Mouse (Mus musculus): ENCODE results near the gene Tfeb. TPM values are rescaled to one million over a fixed set of nuclear protein-coding genes. Genes with fewer than 3 reads are reported as not detected.

Tfeb gene
- polyA plus RNA-seq, 1 experiment, result 51.1 TPM

DNA sequence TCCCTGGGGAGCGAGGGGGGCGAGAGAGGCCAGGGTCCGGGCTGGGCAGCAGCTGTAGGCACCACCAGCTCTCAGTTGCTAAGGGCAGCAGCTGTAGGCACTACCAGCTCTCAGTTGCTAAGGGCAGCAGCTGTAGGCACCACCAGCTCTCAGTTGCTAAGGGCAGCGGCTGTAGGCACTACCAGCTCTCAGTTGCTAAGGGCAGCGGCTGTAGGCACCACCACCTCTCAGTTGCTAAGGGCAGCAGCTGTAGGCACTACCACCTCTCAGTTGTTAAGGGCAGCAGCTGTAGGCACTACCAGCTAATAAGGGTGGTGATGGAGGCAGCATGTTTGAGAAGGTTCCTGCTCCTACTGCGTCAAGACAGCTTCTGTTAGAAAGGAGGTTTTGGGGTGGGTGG lies 52.2 kb downstream of the Tfeb start:
- WGBS, result 84% methylated on average over 6 of the region's 6 CpGs
- DNase-seq, result no peak
- H3K4me1 ChIP-seq (ENCODE audit: control insufficient read depth, insufficient read depth, low read length), result no peaks in the 10 kb centered on the region

GRCm38 (mm10) chr17:47792098-47792863 lies 55.5 kb downstream of the Tfeb start:
- Histone ChIP-seq H3K4me1 (ENCODE audit: control insufficient read depth, insufficient read depth, low read length) (no peaks in the 10 kb centered on the region), H3K4me3 (replicated peaks; ENCODE audit: extremely low read depth, low read depth, low read length) (no peak overlapping the region)
- TF ChIP-seq CTCF (IDR thresholded peaks at IDR 0.05; ENCODE audit: insufficient read depth, low read length) (peak; percentile 93), POLR2A (IDR thresholded peaks at IDR 0.05; ENCODE audit: borderline replicate concordance, extremely low read depth, low read depth, low read length) (no peak)
- 30% methylated on average over 15 of the region's 15 CpGs for WGBS
- peak; percentile 69 for DNase-seq

More for the DNA sequence above, 52.2 kb downstream of the Tfeb start:
- TF ChIP-seq POLR2A (IDR thresholded peaks at IDR 0.05; ENCODE audit: borderline replicate concordance, extremely low read depth, low read depth, low read length) (no peak), CTCF (IDR thresholded peaks at IDR 0.05; ENCODE audit: insufficient read depth, low read length) (no peak)
- H3K4me3 ChIP-seq (replicated peaks; ENCODE audit: extremely low read depth, low read depth, low read length), result no peak overlapping the region

- no peak overlapping the region for H3K4me3 ChIP-seq (replicated peaks; ENCODE audit: extremely low read depth, low read depth, low read length)
- DNase-seq, result peak; percentile 87
- 7% methylated on average over 9 of the region's 9 CpGs for WGBS
- TF ChIP-seq CTCF (IDR thresholded peaks at IDR 0.05; ENCODE audit: insufficient read depth, low read length) (peak; percentile 93), POLR2A (IDR thresholded peaks at IDR 0.05; ENCODE audit: borderline replicate concordance, extremely low read depth, low read depth, low read length) (no peak)
- no peaks in the 10 kb centered on the region for H3K4me1 ChIP-seq (ENCODE audit: control insufficient read depth, insufficient read depth, low read length)
Observed at GRCm38 (mm10) chr17:47793377-47793776, 56.5 kb downstream of the Tfeb start.

DNA sequence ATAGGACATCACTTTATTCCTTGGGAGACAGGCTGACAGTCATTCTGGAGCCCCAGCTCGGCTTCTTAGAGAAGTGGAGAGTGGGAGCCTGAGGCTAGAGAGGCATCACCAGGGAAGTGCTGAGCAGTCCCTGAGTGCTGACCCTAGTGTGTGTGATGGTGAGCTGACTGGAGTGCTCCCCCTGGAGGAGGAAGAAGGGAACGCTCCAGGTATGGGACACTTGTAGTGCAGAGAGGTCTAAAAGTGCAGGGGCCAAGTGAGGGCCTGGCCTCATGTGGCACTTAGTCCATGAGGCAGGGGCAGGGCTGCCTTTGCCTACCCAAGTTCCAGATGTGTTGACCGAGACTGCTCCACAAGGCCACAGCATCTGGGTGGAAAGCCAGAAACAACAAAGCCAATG lies 58.6 kb downstream of the Tfeb start:
- TF ChIP-seq POLR2A (IDR thresholded peaks at IDR 0.05; ENCODE audit: borderline replicate concordance, extremely low read depth, low read depth, low read length), result no peak
- peak; percentile 88 for TF ChIP-seq CTCF (IDR thresholded peaks at IDR 0.05; ENCODE audit: insufficient read depth, low read length)
- WGBS, result 49% methylated on average over 3 of the region's 3 CpGs
- H3K4me1 ChIP-seq (ENCODE audit: control insufficient read depth, insufficient read depth, low read length), result no peaks in the 10 kb centered on the region

DNA sequence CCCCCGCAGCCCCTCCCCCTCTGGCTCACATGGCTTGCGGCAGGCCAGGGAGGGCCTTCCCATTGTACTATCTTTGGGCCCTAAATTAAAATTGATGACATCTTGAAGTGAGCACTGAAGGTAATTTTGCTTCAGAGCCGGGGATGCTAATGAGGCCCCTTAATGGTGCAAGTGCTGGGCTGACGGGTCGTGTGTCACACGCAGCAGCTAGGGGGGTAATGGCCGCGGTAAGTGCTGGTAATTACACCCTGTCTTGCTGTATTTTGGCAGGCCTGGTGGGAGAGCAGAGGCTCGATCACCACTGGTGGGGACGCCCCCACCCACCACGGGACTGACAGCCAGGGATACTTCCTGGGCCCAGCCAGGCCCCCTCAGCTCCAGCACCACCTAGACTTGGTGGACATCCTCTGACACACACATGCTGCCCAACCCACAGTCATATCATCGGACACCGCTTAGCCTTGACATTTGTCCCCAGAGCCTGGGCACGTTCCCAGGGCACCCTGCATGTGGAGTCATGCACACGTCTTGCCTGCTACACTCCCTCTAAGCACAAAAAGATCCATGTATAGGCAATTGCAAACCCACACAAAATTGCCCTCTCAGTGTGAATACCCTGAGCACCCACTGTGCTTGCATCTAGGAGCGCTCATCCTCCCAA lies 59.5 kb downstream of the Tfeb start:
- WGBS, result 69% methylated on average over 16 of the region's 16 CpGs
- H3K4me3 ChIP-seq (replicated peaks; ENCODE audit: extremely low read depth, low read depth, low read length), result no peak overlapping the region
- DNase-seq, result no peak
- TF ChIP-seq CTCF (IDR thresholded peaks at IDR 0.05; ENCODE audit: insufficient read depth, low read length), result no peak
- no peak for TF ChIP-seq POLR2A (IDR thresholded peaks at IDR 0.05; ENCODE audit: borderline replicate concordance, extremely low read depth, low read depth, low read length)
- no peaks in the 10 kb centered on the region for H3K4me1 ChIP-seq (ENCODE audit: control insufficient read depth, insufficient read depth, low read length)

More for the DNA sequence above, 58.6 kb downstream of the Tfeb start:
- H3K4me3 ChIP-seq (replicated peaks; ENCODE audit: extremely low read depth, low read depth, low read length), result no peak overlapping the region
- DNase-seq, result peak; percentile 51

DNA sequence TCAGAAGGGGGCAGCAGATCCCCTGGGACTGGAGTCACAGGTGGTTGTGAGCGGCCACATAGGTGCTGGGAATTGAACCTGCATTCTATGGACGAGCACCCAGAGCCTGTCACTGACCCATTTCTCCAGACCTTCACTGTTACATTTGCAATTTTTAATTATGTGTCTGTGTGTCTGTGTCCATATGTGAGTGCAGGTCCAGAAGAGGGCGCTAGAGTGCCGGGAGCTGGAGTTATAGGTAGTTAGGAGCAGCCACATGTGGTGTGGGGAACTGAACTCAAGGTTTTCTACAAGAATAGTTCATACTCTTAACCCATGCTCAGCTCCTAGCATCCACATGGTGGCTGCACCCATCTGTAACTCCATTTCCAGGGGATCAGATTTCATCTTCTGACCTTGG lies 60.1 kb downstream of the Tfeb start:
- WGBS, result 63% methylated on average over 4 of the region's 4 CpGs
- Histone ChIP-seq H3K4me1 (ENCODE audit: control insufficient read depth, insufficient read depth, low read length) (no peaks in the 10 kb centered on the region), H3K4me3 (replicated peaks; ENCODE audit: extremely low read depth, low read depth, low read length) (no peak overlapping the region)
- no peak for DNase-seq
- TF ChIP-seq POLR2A (IDR thresholded peaks at IDR 0.05; ENCODE audit: borderline replicate concordance, extremely low read depth, low read depth, low read length) (no peak), CTCF (IDR thresholded peaks at IDR 0.05; ENCODE audit: insufficient read depth, low read length) (peak; percentile 34; the same call in 1 of the 2 replicates)

GRCm38 (mm10) chr17:47797383-47797782 lies 60.6 kb downstream of the Tfeb start:
- Histone ChIP-seq H3K4me1 (ENCODE audit: control insufficient read depth, insufficient read depth, low read length) (no peaks in the 10 kb centered on the region), H3K4me3 (replicated peaks; ENCODE audit: extremely low read depth, low read depth, low read length) (no peak overlapping the region)
- TF ChIP-seq POLR2A (IDR thresholded peaks at IDR 0.05; ENCODE audit: borderline replicate concordance, extremely low read depth, low read depth, low read length), result no peak
- no peak for TF ChIP-seq CTCF (IDR thresholded peaks at IDR 0.05; ENCODE audit: insufficient read depth, low read length)
- WGBS, result 67% methylated on average over 9 of the region's 9 CpGs
- DNase-seq, result no peak

GRCm38 (mm10) chr17:47802806-47803205 lies 66.0 kb downstream of the Tfeb start:
- 9% methylated on average over 8 of the region's 8 CpGs for WGBS
- no peak overlapping the region for H3K4me3 ChIP-seq (replicated peaks; ENCODE audit: extremely low read depth, low read depth, low read length)
- no peak for TF ChIP-seq CTCF (IDR thresholded peaks at IDR 0.05; ENCODE audit: insufficient read depth, low read length)
- no peak for TF ChIP-seq POLR2A (IDR thresholded peaks at IDR 0.05; ENCODE audit: borderline replicate concordance, extremely low read depth, low read depth, low read length)
- no peak for DNase-seq
- H3K4me1 ChIP-seq (ENCODE audit: control insufficient read depth, insufficient read depth, low read length), result no peaks in the 10 kb centered on the region

- TF ChIP-seq CTCF (IDR thresholded peaks at IDR 0.05; ENCODE audit: insufficient read depth, low read length) (no peak), POLR2A (IDR thresholded peaks at IDR 0.05; ENCODE audit: borderline replicate concordance, extremely low read depth, low read depth, low read length) (no peak)
- DNase-seq, result no peak
- H3K4me1 ChIP-seq (ENCODE audit: control insufficient read depth, insufficient read depth, low read length), result no peaks in the 10 kb centered on the region
- no peak overlapping the region for H3K4me3 ChIP-seq (replicated peaks; ENCODE audit: extremely low read depth, low read depth, low read length)
- WGBS, result 96% methylated on average over 4 of the region's 4 CpGs
Observed at GRCm38 (mm10) chr17:47803662-47804061, 66.8 kb downstream of the Tfeb start.
